Mouse (Mus musculus): Measurements from ENCODE around the gene Rnf8.

The Rnf8 gene

DNA sequence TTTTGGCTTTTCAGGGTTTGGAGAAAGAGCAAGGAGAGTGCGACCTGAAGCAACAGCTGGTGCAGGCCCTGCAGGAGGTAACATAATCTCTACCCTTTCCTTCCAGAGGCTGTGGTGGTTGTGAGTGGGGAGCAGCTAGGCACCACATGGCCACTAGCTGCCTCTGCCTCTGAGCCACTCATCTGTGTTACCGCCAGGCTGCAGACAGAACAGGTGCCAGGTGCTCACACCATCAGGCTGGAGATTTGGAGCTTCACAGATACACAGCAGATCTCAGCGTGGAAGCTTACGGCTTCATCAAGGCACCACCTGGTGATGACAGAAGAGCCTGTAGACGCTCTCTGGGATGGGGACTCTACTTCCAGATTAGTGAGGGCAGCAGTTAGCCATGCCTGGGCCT lies 14.4 kb downstream of the Rnf8 start:
- DNase-seq: peak; percentile 67

DNA sequence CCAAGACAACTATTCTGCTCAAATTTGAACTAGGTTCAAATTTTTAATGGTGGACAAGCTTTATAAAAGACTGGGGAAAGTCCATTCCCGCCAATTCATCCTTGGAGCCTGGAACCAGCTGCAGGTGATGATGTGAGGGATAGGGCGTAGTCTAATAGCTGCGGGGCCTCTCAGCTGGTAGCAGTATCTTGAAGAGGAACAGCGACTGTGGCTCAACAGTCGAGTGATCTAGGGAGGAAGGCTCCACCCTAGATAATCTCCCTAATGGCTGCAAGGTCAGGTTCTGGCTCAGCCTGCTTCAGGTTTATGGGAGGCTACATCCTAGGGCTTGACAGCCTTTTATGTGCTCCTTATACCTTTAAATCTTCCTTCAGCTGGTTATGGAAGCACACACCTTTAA lies 15.0 kb downstream of the Rnf8 start:
- DNase-seq: no peak

DNA sequence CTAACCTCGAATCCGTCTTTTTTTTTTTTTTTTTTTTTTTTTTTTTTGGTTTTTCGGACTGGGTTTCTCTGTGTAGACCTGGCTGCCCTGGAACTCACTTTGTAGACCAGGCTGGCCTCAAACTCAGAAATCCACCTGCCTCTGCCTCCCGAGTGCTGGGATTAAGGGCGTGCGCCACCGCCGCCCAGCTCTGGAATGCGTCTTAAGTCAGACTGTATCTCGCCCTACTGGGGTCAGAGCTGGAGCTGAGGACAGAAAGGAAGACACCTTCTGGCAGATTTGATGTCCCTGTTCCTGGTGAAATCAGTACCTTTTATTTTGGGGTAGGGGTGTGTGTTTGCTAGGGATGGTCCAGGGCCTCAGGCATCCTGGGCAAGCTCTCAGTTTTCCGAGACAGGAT lies 17.7 kb downstream of the Rnf8 start:
- DNase-seq: no peak

DNA sequence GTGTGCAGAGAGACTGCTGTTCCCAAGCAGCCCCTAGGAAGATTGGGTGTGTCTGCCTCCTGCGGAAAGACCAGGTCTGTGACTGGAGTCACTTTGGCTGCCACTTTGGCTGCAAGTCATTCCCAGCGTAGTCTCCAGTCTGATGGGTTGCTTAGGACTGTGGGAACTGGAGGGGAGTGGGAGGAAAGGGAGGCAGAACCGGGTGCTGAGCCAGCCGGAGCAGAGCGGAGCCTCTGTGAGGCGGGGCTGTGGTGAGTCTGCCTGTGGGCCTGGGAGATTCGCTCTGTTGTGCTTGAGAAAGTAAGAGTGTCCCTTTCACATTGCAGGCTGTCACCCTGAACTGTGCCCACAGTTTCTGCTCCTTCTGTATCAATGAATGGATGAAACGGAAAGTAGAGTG lies 20.9 kb downstream of the Rnf8 start:
- no peak for DNase-seq

DNA sequence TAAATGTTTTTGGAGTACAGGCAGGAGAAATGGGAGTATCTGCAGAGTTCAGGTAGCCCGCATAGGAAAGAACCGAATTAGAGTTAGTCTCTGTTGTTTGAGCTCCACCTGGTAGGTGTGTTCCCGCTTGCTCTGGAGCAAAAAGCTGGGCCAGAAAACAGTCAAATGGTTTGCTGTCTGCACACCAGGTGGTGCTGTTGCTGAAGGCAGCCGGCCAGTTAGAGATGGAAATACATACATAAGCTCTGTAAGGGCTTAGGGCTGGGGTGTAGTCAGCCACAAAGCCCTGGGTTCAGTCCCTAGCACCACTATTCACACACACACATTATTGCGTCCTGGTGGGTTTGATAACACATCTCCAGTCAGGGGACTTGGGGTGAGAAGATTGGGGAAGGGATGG lies 21.5 kb downstream of the Rnf8 start:
- peak; percentile 65 for DNase-seq

DNA sequence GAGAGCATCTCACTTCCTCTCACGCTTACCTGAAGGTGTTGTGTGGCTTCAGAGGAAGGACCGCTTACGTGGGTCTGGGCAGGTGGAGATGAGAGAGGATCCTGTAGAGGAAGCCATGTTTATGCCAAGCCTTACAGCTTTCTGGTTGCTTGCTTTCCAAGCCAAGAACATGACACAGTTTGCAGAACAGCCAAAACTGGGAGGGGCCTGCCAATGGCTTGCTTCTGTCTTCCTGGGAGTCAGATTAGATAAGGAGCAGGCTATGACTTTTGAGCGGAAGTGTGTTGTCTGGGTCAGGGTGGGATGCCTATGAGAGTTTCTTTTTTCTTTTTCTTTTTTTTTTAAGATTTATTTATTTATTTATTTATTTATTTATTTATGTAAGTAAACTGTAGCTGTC lies 22.8 kb downstream of the Rnf8 start:
- peak; percentile 53 for DNase-seq

DNA sequence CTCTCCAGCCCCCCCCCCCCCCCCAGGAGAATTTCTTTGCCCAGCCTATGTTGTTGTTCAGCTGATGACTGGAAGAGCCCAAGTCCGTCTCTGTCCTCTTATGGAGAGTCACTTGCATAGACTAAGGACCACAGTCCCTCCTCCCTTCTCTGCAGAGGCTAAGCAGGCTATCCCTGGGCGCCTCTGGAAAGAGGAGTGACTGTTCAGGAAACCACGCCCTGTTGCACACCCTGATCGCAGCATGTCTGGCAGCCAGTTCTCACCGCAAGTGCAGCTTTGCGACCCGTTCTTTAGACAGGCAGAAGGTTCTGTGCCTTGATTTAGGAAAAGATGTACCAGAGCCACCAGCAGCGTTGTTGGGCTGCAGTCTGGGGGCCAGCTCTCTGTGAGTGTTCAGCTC lies 23.3 kb downstream of the Rnf8 start:
- no peak for DNase-seq

DNA sequence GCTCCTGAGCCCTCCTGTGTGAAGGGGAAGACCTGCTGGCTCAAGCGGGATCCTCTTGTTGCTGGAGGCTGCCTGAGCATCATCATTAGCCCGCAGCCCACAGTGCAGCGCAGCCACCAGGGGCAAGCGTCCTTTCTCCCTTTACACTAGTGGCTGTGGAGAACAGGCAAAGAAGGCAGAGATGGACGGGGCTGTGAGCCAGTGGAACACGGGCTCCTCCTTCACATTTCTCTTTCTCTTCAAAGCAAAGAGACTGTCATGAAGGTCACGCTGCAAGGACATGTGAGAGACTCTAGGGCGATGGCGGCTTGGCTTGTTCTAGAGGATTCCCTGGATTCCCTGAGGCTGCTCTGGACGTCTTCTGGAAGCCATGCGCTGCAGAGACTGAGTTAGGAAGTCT lies 26.4 kb downstream of the Rnf8 start:
- no peak for DNase-seq

DNA sequence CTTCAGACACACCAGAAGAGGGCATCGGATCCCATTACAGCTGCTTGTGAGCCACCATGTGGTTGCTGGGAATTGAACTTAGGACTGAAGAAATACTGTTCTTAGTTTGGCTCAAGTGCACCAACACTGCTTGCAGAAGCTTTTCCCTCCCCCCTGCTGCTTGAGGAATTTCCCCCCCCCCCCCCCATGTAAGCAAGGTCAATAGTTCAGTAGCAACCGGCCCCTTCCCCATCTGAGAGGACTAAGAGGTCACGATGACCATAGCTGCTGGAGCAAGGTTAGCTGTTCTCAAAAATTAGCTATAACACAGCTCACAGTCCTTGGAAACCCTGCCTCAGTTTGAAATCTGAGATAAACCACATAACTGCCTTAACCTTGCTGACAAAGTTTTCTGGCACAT lies 27.6 kb downstream of the Rnf8 start:
- no peak for DNase-seq

DNA sequence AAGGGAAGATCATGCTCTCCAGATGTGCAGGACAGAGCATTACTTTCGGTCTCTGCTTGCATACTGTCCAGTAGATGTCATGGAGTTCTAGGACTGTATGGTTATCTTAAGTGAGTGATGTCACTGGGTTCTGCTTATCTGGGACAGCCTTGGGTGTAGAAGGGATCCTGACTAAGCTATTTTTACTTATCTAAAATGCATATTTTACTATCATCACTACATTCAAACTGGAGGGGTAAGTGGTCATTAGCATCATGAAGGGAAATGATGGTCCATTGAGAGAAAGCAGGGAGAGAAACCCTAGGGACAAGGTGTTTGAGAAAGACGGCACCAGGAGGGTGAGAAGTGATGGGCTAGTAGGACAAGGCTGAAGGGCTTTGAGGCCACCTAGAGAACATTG lies 43.7 kb downstream of the Rnf8 start:
- peak; percentile 17 for DNase-seq

DNA sequence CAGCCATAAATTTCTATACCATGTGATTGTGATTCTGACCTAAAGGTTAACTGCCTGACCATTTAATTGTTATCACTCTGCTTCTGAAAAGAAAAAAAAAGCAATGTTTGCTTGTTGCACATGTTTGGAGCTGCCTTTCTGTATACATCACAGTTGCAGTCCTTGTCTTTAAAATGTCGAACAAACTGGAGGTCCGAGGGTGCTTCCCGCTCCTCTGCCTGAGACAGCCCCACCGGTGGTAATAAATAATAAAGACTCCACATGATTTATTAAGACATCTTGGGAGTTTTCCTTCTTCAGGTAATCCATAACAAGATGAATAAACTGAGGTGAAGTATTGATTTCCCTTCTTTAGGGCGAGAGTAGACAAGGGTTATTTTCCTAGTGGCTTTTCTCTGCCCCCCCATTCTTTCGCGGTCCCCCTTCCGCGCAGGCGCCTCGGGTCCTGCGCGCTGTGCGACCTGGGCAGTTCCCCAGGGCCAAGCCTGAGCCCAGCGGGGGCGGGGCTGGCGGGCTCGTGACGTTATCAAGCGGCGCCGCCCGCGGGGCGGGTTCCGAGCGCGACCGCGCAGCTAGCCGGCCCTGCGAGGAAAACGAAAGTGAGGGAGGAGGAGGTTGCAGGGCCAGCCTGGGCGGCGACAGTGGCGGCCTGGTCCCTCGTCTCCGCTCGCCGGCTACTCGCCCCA lies 45.6 kb downstream of the Rnf8 start, which contains the start of gene Cmtr1:
Gene Cmtr1, plus strand, starts transcription at position 520 of the 686 bp plus-strand sequence.
- DNase-seq: peak; percentile 95

DNA sequence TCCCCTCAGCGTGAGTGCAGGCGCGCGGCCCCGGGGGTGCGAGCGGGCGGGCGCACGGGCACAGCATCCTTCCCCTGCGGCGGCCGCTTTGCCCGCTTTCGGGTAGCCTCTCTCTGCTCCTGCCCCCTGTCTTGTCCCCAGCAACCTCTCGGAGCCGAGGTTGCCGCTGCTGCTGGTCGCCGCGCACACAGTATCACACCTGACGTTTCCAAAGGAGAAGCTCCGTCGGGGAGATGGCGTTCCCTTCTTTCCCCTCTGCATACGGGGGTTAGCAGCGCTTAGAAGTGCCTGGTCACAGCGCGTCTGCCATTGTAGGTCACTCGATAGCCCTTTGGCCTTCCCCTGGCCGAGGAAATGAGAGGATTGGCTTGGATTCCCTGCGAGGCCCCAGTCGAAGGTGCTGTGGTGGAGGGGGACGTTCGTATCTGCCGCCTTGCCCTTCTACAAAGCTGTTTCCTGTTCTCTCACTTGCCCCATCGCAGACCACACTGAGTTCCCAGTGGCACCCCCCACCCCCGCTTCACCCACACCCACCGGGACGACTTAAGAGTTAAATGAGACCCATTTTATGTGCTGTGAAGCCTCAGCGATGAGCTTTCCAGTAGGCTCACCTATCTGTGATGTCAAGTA lies 46.3 kb downstream of the Rnf8 start:
- no peak for DNase-seq

DNA sequence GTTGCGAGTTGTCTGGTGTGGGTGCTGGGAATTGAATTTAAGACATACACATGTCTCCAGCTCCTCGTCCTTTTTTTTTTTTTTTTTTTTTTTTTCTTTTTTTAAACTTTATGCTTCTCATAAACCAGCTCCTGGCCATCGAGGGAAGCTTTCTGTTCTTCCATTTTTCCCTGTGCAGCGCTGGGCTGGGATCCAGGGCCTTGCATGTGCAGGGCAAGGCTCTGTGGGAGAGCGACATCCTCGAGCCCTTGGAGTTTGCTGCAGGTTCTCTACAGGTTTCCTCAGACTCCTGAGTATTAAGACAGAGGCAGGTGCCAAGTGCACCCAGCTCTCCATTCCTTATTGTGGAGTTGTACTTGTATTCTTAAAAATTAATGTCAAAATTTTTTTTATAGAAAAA lies 47.6 kb downstream of the Rnf8 start:
- no peak for DNase-seq

DNA sequence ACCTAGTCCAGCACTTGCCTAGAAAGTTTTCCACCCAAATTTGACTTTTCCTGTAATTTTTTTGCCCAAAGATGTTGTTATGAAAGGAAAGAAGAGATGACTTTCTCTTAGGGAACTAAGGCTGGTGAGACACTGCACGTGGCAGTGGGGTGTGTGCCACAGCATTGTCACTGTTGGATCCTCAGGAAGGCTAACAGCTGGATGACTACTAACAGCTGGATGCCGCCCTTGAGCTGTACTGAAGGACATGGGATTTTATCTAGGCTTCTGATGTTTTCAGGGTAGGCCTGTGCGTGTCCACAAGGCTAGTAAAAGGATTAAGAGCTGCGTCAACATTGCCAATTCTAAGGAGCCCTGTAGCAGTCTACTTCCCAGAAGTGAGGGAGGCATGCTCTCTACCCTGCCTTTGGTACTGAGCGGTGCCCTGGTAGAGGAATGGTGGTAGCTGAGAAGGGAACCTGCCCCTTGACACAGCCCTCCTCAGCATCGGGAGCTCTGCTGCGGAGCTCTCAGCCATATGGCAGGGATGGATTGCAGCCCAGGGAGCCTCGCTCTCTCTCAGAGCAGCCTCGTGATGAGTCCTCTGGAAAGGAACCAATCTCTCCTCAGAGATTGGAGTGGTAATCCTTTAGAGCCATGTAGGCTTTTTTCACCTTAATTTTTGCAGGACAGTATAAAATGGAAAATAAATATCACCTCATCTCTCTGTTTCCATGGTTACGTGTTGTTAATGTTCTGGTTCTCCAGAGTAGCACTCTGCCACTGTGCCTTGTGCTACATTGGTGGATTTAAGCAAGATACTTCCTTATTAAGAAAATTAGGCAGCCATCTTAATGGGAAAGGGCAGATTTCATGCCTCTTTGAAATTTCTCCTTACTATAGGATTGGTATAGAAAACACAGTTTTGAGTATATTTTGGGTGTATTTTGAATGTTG lies 53.7 kb downstream of the Rnf8 start:
- peak; percentile 93 for DNase-seq

DNA sequence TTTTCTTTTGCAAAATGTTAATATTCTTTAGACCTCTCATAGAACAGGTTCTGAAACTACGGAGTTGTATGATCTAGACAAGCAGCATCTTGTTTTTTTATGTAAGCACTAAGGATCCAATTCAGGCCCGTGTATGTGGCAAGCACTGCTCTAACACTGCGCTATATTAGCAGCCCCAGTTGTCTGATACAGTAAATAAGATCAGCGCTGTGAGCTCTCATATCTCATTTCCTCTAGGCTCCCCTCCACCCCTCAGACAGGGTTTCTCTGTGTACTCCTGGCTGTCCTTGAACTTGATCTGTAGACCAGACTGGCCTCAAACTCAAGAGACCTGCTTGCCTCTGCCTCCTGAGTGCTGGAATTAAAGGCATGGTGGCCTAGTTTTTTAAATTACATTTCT lies 54.4 kb downstream of the Rnf8 start:
- DNase-seq: no peak

DNA sequence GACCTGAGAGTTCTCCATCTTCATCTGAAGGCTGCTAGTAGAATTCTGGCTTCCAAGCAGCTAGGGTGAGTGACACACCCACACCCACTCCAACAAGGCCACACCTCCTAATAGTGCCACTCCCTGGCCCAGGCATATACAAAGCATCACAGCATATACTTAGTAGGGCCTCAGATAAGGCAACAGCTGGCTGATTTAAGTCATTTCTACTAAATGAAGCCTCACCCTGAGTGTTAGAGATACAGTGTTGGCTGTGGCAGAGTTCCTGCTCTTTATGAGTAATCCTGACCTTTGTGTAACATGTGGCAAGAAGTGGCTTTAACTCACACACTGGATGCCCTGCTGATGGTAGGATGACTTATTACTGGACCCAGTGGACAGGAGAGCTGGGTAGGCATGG lies 55.3 kb downstream of the Rnf8 start:
- DNase-seq: no peak

DNA sequence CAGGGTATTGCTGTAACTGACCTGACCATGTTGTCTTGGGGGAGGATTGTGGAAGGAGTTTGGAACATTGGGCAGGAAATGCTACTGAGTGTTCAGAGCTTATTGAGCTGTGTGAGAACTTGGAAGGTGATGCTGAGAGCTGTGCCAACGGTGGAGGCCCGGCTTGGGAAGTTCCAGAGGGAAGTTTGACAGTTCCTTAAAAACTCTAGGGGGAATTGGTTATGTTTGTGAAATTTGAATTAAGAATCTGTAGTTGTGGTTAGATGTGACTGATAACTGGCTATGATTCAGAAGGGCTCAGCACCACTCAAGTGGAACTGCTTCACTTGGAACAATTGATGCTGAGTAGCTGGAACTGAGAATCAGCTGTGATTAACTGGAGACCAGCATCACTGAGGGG lies 56.4 kb downstream of the Rnf8 start:
- no peak for DNase-seq

DNA sequence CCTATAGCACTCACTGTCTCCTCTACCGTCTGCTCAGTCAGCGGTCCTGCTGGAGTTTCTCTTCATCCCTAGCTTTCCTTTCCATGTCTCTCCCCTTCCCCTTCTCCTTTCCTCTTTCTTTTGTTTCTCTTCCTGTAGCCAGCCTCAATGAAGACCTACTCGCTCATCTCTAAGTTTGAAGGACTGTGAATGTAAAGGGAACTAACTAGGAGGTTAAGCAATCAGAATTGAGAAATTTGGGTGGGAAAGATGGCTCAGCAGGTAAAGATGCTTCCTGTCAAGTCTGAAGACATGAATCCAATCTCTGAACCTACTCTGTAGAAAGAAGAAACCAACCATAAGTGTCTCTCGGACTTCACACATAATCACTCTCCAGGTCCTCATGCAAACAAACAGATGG lies 58.7 kb downstream of the Rnf8 start:
- DNase-seq: no peak

DNA sequence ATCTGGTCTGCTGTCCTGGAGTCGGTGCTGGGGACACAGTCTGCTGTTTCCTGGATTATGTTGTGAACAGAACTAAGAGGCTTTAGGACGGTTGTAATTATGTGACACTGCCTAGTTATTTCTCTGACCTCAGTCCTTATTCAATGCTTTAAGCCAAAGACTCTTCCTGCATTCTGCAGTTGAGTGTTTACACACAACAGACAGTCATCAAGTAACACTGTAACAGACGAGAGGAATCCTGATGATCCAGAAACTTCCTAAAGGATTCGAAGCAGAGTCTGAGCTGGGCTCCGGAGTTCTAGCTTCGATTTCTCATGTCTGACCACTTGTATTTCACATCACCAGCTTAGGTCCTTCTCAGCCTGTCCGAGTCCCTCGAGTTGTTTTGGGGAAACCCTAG lies 63.9 kb downstream of the Rnf8 start:
- no peak for DNase-seq

DNA sequence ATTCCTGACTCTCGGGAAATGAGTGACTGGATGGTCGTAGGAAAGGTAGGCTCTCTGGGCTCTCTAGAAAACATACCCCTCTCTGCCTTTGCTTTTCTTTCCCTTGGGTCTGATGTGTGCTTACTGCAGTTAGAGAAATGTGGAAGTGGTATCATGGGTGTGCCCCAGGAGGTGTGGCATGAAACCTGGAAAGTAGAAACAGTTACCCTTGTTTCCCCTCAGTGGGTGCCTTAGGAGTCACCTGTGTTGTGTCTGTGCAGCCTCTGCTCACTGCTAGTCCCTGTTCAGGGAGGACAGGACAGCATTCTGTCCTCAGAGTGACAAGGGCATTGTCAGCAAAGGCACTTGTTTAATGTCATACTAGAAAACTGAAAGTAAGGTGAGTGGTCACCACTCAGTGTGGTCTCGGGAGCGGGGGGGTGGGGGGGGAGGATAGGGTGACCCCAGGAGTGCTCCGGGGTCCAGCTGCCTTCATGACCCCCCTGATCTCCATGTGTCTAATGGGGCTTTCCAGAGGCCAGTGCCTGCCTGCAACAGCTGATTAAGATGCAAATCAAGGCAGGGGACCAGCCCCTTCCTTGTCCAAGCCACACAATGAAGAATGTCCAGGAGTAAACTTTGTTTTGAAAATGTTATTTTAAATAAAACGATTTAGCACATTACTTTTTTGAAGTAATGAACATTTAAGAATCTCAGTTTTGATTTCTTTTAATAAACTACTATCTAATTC lies 64.6 kb downstream of the Rnf8 start:
- DNase-seq: no peak

DNA sequence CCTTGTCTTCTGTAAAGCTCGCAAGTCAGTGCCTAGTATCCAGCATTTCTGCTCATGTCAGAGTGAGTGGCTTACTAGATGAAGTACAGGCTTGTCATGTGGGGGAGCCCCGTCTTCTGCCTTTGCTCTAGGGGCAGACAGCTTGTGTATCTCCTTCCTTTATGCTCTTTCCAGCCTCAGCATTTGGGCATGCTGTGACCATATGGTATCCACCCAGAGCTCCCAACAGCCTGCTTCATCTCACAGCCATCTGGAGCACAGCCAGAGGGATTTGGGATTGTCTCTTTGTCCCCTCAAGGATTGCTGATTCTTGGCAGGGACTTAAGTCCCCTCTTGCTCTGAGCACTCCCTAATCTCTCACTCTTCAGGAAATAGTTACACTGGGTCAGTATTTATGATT lies 65.6 kb downstream of the Rnf8 start:
- peak; percentile 99 for DNase-seq

DNA sequence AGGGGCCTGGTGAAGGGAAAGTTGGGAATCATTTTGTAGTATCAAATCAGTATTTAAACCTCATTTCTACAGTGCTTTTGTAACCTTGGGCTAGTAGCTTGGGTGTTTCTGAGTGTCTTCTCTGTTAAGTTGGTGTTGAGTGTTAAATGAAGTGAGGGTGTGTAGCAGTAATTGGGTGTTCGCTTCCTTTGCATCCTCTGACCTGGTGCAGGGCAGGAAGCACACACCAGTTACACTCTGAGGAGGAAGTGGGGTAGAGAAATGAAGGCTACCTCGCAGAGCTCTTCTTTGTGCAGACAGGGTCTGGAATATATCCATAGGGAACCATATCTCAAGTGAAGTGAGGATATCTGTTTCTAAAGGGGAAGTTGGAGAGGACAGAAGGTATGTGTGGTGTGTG lies 66.3 kb downstream of the Rnf8 start:
- DNase-seq: no peak

DNA sequence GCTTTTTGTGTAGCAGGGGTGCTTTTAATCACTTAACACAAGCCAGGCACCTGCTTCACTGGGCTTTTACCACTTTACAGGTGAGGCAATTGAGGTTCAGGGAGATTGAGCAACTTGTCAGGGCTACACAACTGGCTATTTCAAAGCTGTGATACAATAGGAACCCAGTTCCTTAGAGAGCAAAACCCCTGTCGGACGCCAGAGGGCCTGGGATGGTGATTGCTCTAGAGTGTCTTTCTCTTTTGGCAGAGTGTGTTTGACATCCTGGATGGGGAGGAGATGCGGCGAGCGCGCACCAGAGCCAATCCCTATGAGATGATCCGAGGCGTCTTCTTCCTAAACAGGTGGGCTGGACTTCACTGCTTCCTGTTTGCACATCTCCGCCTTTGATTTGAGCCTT lies 67.1 kb downstream of the Rnf8 start:
- no peak for DNase-seq
